Mouse (Mus musculus) heart, adult 2 months (tissue): ENCODE data around the gene Trim69.
A peak's percentile ranks its signal among the peaks of the same experiment; 100 is the strongest.

Experiments
- CTCF ChIP-seq: fragments of 200-600 bp; IDR thresholded peaks from 2 replicates; pipeline ENCODE4 v1.8.1; 2022; ENCODE audit warnings: antibody characterized with exemption, mild to moderate bottlenecking, moderate library complexity
- POLR2A ChIP-seq: fragments of 200-500 bp; IDR thresholded peaks from 2 replicates; pipeline ENCODE4 v1.6.1; 2011; ENCODE audit warnings: mild to moderate bottlenecking, low read depth, low read length, control low read depth; ENCODE audit not compliant: insufficient read depth

DNA sequence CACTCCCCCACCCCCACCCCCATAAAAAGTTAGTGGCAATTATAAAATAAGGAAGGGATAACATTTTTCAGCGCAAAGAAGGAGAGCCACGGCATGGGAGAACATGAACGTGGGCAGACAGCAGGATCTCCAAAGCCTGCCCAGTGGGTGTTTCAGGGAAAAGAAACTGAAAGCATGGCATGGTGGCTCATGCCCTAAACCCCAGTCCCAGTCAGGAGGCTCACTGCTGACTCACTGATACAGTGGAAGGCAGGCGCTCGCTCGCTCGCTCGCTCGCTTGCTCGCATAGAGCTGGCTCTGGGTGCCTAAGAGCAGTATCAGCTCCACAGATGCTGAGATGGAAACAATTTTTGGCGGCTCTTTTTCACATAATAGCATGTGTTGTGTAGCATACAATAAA is 3.8 kb downstream of the Trim69 start:
- TF ChIP-seq CTCF (no peak), POLR2A (0 out of 2 replicates have a peak, but pooled peaks have one; percentile 22)
